Mouse (Mus musculus) MEL (cell line): ENCODE results near the gene Aff1. TPM values are rescaled to one million over a fixed set of nuclear protein-coding genes. Genes with fewer than 3 reads are reported as not detected.

Experiments
- DNase-seq: peaks from one replicate; pipeline ENCODE4 v3.0.0; 2011; ENCODE audit warnings: low read depth, low spot score
- H3K27ac ChIP-seq: 2 replicates; pipeline ENCODE4 v1.5.1; 2012; ENCODE audit warnings: low read depth, mild to moderate bottlenecking, control low read depth, low read length, moderate library complexity; ENCODE audit not compliant: control insufficient read depth
- H3K27me3 ChIP-seq, 2 experiments: fragments of 150-350 bp in 1 of 2; sonication (generic) in 1 of 2; 2 replicates each; pipeline ENCODE4 v1.6.1; 2012; ENCODE audit warnings: low read length in 2 of 2, mild to moderate bottlenecking in 2 of 2, improper control_type of control experiment in 1 of 2, moderate library complexity in 1 of 2; ENCODE audit not compliant: insufficient read depth in 2 of 2, control insufficient read depth in 1 of 2
- H3K36me3 ChIP-seq, 2 experiments: 2 replicates each; pipeline ENCODE4 v1.6.1; 2012 to 2014; ENCODE audit warnings: low read length in 2 of 2, improper control_type of control experiment in 1 of 2, inconsistent platforms in 1 of 2, mild to moderate bottlenecking in 1 of 2; ENCODE audit not compliant: insufficient read depth in 2 of 2, control insufficient read depth in 1 of 2
- H3K4me1 ChIP-seq, 2 experiments: fragments of 150-350 bp in 1 of 2; sonication (generic) in 1 of 2; 2 replicates each; pipeline ENCODE4 v1.6.1; 2012; ENCODE audit warnings: low read length in 2 of 2, improper control_type of control experiment in 1 of 2, mild to moderate bottlenecking in 1 of 2; ENCODE audit not compliant: insufficient read depth in 2 of 2, control insufficient read depth in 1 of 2
- H3K4me3 ChIP-seq, 2 experiments: fragments of 150-350 bp in 1 of 2; sonication (generic) in 1 of 2; 2 replicates each; pipeline ENCODE4 v1.5.1; 2012; ENCODE audit warnings: low read depth in 2 of 2, low read length in 2 of 2, mild to moderate bottlenecking in 2 of 2, moderate library complexity in 2 of 2, control low read depth in 1 of 2, improper control_type of control experiment in 1 of 2; ENCODE audit not compliant: control insufficient read depth in 1 of 2, insufficient read depth in 1 of 2
- H3K79me2 ChIP-seq: 2 replicates; pipeline ENCODE4 v1.6.1; 2012; ENCODE audit warnings: mild to moderate bottlenecking, low read length, moderate library complexity; ENCODE audit not compliant: control insufficient read depth, poor library complexity, insufficient read depth
- H3K9ac ChIP-seq: 2 replicates; pipeline ENCODE4 v1.6.1; 2012; ENCODE audit warnings: low read depth, mild to moderate bottlenecking, control low read depth, low read length, moderate library complexity; ENCODE audit not compliant: control insufficient read depth, poor library complexity, severe bottlenecking
- H3K9me3 ChIP-seq: fragments of 150-350 bp; sonication (generic); replicated peaks from 2 replicates; pipeline ENCODE4 v1.6.1; 2012; ENCODE audit warnings: mild to moderate bottlenecking, low read length, improper control_type of control experiment, moderate library complexity; ENCODE audit not compliant: insufficient read depth
- BHLHE40 ChIP-seq: IDR thresholded peaks from 2 replicates; pipeline ENCODE4 v1.6.1; 2012; ENCODE audit warnings: low read depth, mild to moderate bottlenecking, inconsistent platforms, low read length, improper control_type of control experiment, borderline replicate concordance
- CHD1 ChIP-seq: IDR thresholded peaks from 2 replicates; pipeline ENCODE4 v1.6.1; 2012; ENCODE audit warnings: low read depth, mild to moderate bottlenecking, inconsistent platforms, low read length, improper control_type of control experiment
- CHD2 ChIP-seq: IDR thresholded peaks from 2 replicates; pipeline ENCODE4 v1.6.1; 2011; ENCODE audit warnings: low read length, improper control_type of control experiment
- E2F4 ChIP-seq: IDR thresholded peaks from 2 replicates; pipeline ENCODE4 v1.6.1; 2011; ENCODE audit warnings: low read depth, low read length, improper control_type of control experiment, borderline replicate concordance
- ELF1 ChIP-seq: IDR thresholded peaks from 2 replicates; pipeline ENCODE4 v1.6.1; 2014; ENCODE audit warnings: low read depth, mild to moderate bottlenecking, inconsistent platforms, low read length, improper control_type of control experiment, moderate library complexity
- EP300 ChIP-seq, 2 experiments: IDR thresholded peaks; 2 replicates each; pipeline ENCODE4 v1.6.1; 2011; ENCODE audit warnings: improper control_type of control experiment in 2 of 2, low read length in 2 of 2, low read depth in 1 of 2, mild to moderate bottlenecking in 1 of 2
- GABPA ChIP-seq: IDR thresholded peaks from 2 replicates; pipeline ENCODE4 v1.6.1; 2012; ENCODE audit warnings: low read depth, mild to moderate bottlenecking, inconsistent platforms, low read length, improper control_type of control experiment, moderate library complexity
- HCFC1 ChIP-seq: IDR thresholded peaks from 2 replicates; pipeline ENCODE4 v1.6.1; 2012; ENCODE audit warnings: low read depth, mild to moderate bottlenecking, inconsistent platforms, low read length, improper control_type of control experiment, moderate library complexity
- JUND ChIP-seq: IDR thresholded peaks from 2 replicates; pipeline ENCODE4 v1.6.1; 2011; ENCODE audit warnings: low read depth, mild to moderate bottlenecking, improper control_type of control experiment, low read length
- KAT2A ChIP-seq: conservative IDR thresholded peaks from 2 replicates; pipeline ENCODE4 v1.6.1; 2012; ENCODE audit warnings: low read depth, low read length, improper control_type of control experiment, inconsistent platforms
- MAFK ChIP-seq: IDR thresholded peaks from 2 replicates; pipeline ENCODE4 v1.6.1; 2011; ENCODE audit warnings: low read depth, mild to moderate bottlenecking, low read length, improper control_type of control experiment, borderline replicate concordance
- MAX ChIP-seq: IDR thresholded peaks from 2 replicates; pipeline ENCODE4 v1.6.1; 2011; ENCODE audit warnings: low read length, improper control_type of control experiment
- MAZ ChIP-seq: IDR thresholded peaks from 2 replicates; pipeline ENCODE4 v1.6.1; 2012; ENCODE audit warnings: low read depth, mild to moderate bottlenecking, inconsistent platforms, low read length, improper control_type of control experiment
- MEF2A ChIP-seq: IDR thresholded peaks from 2 replicates; pipeline ENCODE4 v1.6.1; 2014; ENCODE audit warnings: low read depth, mild to moderate bottlenecking, inconsistent platforms, low read length, improper control_type of control experiment; ENCODE audit not compliant: poor library complexity, insufficient replicate concordance, severe bottlenecking; ENCODE audit errors: extremely low read depth
- MXI1 ChIP-seq: IDR thresholded peaks from 2 replicates; pipeline ENCODE4 v1.6.1; 2011; ENCODE audit warnings: mild to moderate bottlenecking, low read depth, low read length, improper control_type of control experiment
- MYB ChIP-seq: IDR thresholded peaks from 2 replicates; pipeline ENCODE4 v1.6.1; 2011; ENCODE audit warnings: mild to moderate bottlenecking, low read depth, low read length, improper control_type of control experiment
- POLR2AphosphoS2 ChIP-seq: IDR thresholded peaks from 2 replicates; pipeline ENCODE4 v1.6.1; 2011; ENCODE audit warnings: low read length, improper control_type of control experiment
- POLR2AphosphoS5 ChIP-seq: IDR thresholded peaks from 2 replicates; pipeline ENCODE4 v1.6.1; 2012; ENCODE audit warnings: low read depth, borderline replicate concordance, mild to moderate bottlenecking, inconsistent platforms, low read length, moderate library complexity, mixed read lengths
- RAD21 ChIP-seq: IDR thresholded peaks from 2 replicates; pipeline ENCODE4 v1.6.1; 2011; ENCODE audit warnings: mild to moderate bottlenecking, low read depth, low read length, improper control_type of control experiment
- SIN3A ChIP-seq: IDR thresholded peaks from 2 replicates; pipeline ENCODE4 v1.6.1; 2012; ENCODE audit warnings: low read length, improper control_type of control experiment, inconsistent platforms
- TAL1 ChIP-seq: IDR thresholded peaks from 2 replicates; pipeline ENCODE4 v1.6.1; 2012; ENCODE audit warnings: mild to moderate bottlenecking, inconsistent platforms, low read length, moderate library complexity, mixed read lengths
- TCF12 ChIP-seq: IDR thresholded peaks from 2 replicates; pipeline ENCODE4 v1.6.1; 2014; ENCODE audit warnings: low read depth, mild to moderate bottlenecking, inconsistent platforms, low read length, improper control_type of control experiment, moderate library complexity
- UBTF ChIP-seq: IDR thresholded peaks from 2 replicates; pipeline ENCODE4 v1.6.1; 2012; ENCODE audit warnings: low read depth, mild to moderate bottlenecking, inconsistent platforms, low read length, improper control_type of control experiment, moderate library complexity, borderline replicate concordance; ENCODE audit not compliant: insufficient read depth
- USF2 ChIP-seq, 2 experiments: IDR thresholded peaks; 2 replicates each; pipeline ENCODE4 v1.6.1; 2011 to 2012; ENCODE audit warnings: improper control_type of control experiment in 2 of 2, low read length in 2 of 2, borderline replicate concordance in 1 of 2, inconsistent platforms in 1 of 2, low read depth in 1 of 2, mild to moderate bottlenecking in 1 of 2; ENCODE audit not compliant: insufficient read depth in 1 of 2
- ZMIZ1 ChIP-seq: IDR thresholded peaks from 2 replicates; pipeline ENCODE4 v1.6.1; 2012; ENCODE audit warnings: low read depth, mild to moderate bottlenecking, inconsistent platforms, low read length, improper control_type of control experiment, moderate library complexity
- ZNF384 ChIP-seq: IDR thresholded peaks from 2 replicates; pipeline ENCODE4 v1.6.1; 2012; ENCODE audit warnings: low read depth, mild to moderate bottlenecking, inconsistent platforms, low read length, improper control_type of control experiment
- polyA plus RNA-seq, 2 experiments: library from polyadenylated mRNA; stranded (reverse) in 1 of 2; unstranded in 1 of 2; fragments of >175 nt in 1 of 2; fragments of >200 nt in 1 of 2; gene quantifications; 2 replicates each; pipeline versions ENCODE4 v1.2.1 to v1.2.4; 2012; ENCODE audit warnings: low replicate concordance in 2 of 2, low read depth in 1 of 2; ENCODE audit not compliant: insufficient read length in 2 of 2, insufficient read depth in 1 of 2, missing spikeins in 1 of 2
- total RNA-seq: library from RNA; depleted of rRNA; stranded (reverse); fragments of 300-350 nt; gene quantifications from 2 replicates; pipeline ENCODE4 v1.2.3, GENCODE M21; 2012

The Aff1 gene
- total and polyA plus RNA-seq, 3 experiments = 5.4 to 13.4 TPM; not detected in 1

DNA sequence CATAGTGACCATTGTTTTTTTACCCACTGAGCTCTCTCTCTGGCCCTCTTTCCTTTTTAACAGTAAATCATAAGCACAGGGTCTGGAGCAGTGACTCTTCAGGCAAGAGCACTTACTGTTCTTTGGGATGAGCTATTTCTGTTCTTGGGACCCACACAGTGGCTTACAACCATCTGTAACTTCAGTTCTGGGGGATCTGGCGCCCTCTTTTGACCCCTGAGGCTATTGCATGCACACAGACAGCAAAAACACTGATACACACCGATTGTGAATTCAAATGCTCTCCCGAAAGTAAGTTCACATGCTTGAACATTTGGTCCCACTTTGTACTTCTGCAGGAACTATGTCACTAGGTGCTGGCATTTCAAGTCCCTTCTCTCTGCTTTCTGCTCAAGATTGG lies 9.3 kb downstream of the Aff1 start (continued):
- TF ChIP-seq MXI1 = no peak
- no peak for TF ChIP-seq CHD2
- TF ChIP-seq GABPA = no peak
- TF ChIP-seq E2F4 = no peak
- no peak for TF ChIP-seq JUND
- TF ChIP-seq ELF1 = no peak
- TF ChIP-seq KAT2A = no peak

- no peak overlapping the region for H3K9ac ChIP-seq
- TF ChIP-seq POLR2AphosphoS5 (no peak), UBTF (no peak), HCFC1 (no peak), MAFK (no peak), MYB (no peak), EP300 (IDR thresholded peaks at IDR 0.05; ENCODE audit: low read depth in 1 of 2, low read length in 2 of 2) (no peak), TAL1 (no peak), MAX (no peak), KAT2A (no peak), RAD21 (no peak), E2F4 (no peak), GABPA (no peak), MAZ (no peak), JUND (no peak), CHD1 (no peak), MXI1 (no peak)
- H3K27ac ChIP-seq = no peak overlapping the region
Observed at GRCm38 (mm10) chr5:103702527-103702926, 10.4 kb downstream of the Aff1 start.

GRCm38 (mm10) chr5:103705331-103705730 lies 13.2 kb downstream of the Aff1 start:
- H3K9me3 ChIP-seq = no peaks in the 10 kb centered on the region
- DNase-seq = no peak
- H3K4me3 ChIP-seq = no peak overlapping the region
- H3K4me1 ChIP-seq = peaks cover 0 to 14% of the 10 kb centered on the region in 2 experiments; a peak in 2 of 4 replicates
- no peaks in the 10 kb centered on the region for H3K27me3 ChIP-seq
- H3K9ac ChIP-seq = no peak overlapping the region
- no peaks in the 10 kb centered on the region for H3K79me2 ChIP-seq
- H3K27ac ChIP-seq = no peak overlapping the region
- TF ChIP-seq POLR2AphosphoS2 (no peak), ZNF384 (no peak), EP300 (IDR thresholded peaks at IDR 0.05; ENCODE audit: low read depth in 1 of 2, low read length in 2 of 2) (no peak), E2F4 (no peak), BHLHE40 (no peak), UBTF (no peak), MEF2A (no peak), ZMIZ1 (no peak), SIN3A (no peak), TCF12 (no peak), USF2 (IDR thresholded peaks at IDR 0.05; ENCODE audit: borderline replicate concordance in 1 of 2, insufficient read depth in 1 of 2, low read depth in 1 of 2, low read length in 2 of 2) (no peak)
- H3K36me3 ChIP-seq = no peaks in the 10 kb centered on the region; a peak in 2 of 4 replicates

More at GRCm38 (mm10) chr5:103702527-103702926, 10.4 kb downstream of the Aff1 start:
- Histone ChIP-seq H3K79me2 (no peaks in the 10 kb centered on the region), H3K27me3 (peaks cover 0 to 2% of the 10 kb centered on the region in 2 experiments; a peak in 1 of 4 replicates), H3K4me1 (peaks cover 0 to 8% of the 10 kb centered on the region in 2 experiments; a peak in 2 of 4 replicates), H3K9me3 (no peaks in the 10 kb centered on the region), H3K4me3 (no peak overlapping the region), H3K36me3 (no peaks in the 10 kb centered on the region; a peak in 1 of 4 replicates)
- DNase-seq = peak; percentile 58
